Mouse (Mus musculus): ENCODE measurements around the gene Arhgef38.

GRCm38 (mm10) chr3:133188930-133189329 is 45.8 kb downstream of the Arhgef38 start:
- no peak for TF ChIP-seq CTCF (IDR thresholded peaks at IDR 0.05; ENCODE audit: insufficient read depth, low read depth, low read length)
- TF ChIP-seq POLR2A (IDR thresholded peaks at IDR 0.05; ENCODE audit: insufficient read depth, low read depth, low read length), result no peak
